Mouse (Mus musculus) embryo, embryonic 10 days (tissue): ENCODE results near the gene Slc16a1.
A peak's percentile ranks its signal among the peaks of the same experiment; 100 is the strongest.

ENCODE experiments used
- DNase-seq: peaks from one replicate; pipeline ENCODE4 v3.0.0-alpha.2; 2015; ENCODE audit warnings: low spot score

The Slc16a1 gene

GRCm38 (mm10) chr3:104638932-104639748 lies 672 bp downstream of the Slc16a1 start:
- DNase-seq, result peak; percentile 82

- no peak for DNase-seq
Measured at GRCm38 (mm10) chr3:104639749-104640368, 1.4 kb downstream of the Slc16a1 start.

GRCm38 (mm10) chr3:104640855-104641254 lies 2.4 kb downstream of the Slc16a1 start:
- no peak for DNase-seq

GRCm38 (mm10) chr3:104641313-104641712 lies 2.8 kb downstream of the Slc16a1 start:
- DNase-seq, result no peak

GRCm38 (mm10) chr3:104643113-104643512 lies 4.6 kb downstream of the Slc16a1 start:
- DNase-seq, result no peak

- DNase-seq, result peak; percentile 76
Measured at GRCm38 (mm10) chr3:104643810-104644270, 5.4 kb downstream of the Slc16a1 start.

GRCm38 (mm10) chr3:104644371-104644770 lies 5.9 kb downstream of the Slc16a1 start:
- no peak for DNase-seq

GRCm38 (mm10) chr3:104654219-104654618 lies 15.8 kb downstream of the Slc16a1 start:
- no peak for DNase-seq

- DNase-seq, result no peak
Measured at GRCm38 (mm10) chr3:104654921-104655320, 16.5 kb downstream of the Slc16a1 start.

- DNase-seq, result no peak
Measured at GRCm38 (mm10) chr3:104658706-104659105, 20.2 kb downstream of the Slc16a1 start.

GRCm38 (mm10) chr3:104659758-104660157 lies 21.3 kb downstream of the Slc16a1 start:
- no peak for DNase-seq

GRCm38 (mm10) chr3:104660522-104660921 lies 22.1 kb downstream of the Slc16a1 start:
- DNase-seq, result no peak

GRCm38 (mm10) chr3:104662007-104662406 lies 23.5 kb downstream of the Slc16a1 start:
- DNase-seq, result no peak

- DNase-seq, result no peak
Measured at GRCm38 (mm10) chr3:104662926-104663325, 24.5 kb downstream of the Slc16a1 start.

- DNase-seq, result no peak
Measured at GRCm38 (mm10) chr3:104666950-104667349, 28.5 kb downstream of the Slc16a1 start.

GRCm38 (mm10) chr3:104667451-104667850 lies 29.0 kb downstream of the Slc16a1 start:
- no peak for DNase-seq

GRCm38 (mm10) chr3:104668989-104669388 lies 30.5 kb downstream of the Slc16a1 start:
- no peak for DNase-seq

- DNase-seq, result no peak
Measured at GRCm38 (mm10) chr3:104669856-104670182, 31.4 kb downstream of the Slc16a1 start.

- DNase-seq, result peak; percentile 55
Measured at GRCm38 (mm10) chr3:104670183-104671020, 31.9 kb downstream of the Slc16a1 start.

- DNase-seq, result no peak
Measured at GRCm38 (mm10) chr3:104671543-104671942, 33.1 kb downstream of the Slc16a1 start.

- no peak for DNase-seq
Measured at GRCm38 (mm10) chr3:104672041-104672440, 33.6 kb downstream of the Slc16a1 start.

GRCm38 (mm10) chr3:104673642-104674328 lies 35.3 kb downstream of the Slc16a1 start:
- DNase-seq, result no peak
